Mouse (Mus musculus): Measurements from ENCODE around the gene Mcat.
A peak's percentile ranks its signal among the peaks of the same experiment; 100 is the strongest.
"Not testable (repeated sequence)": the region's sequence is repeated elsewhere in the genome, so short reads cannot be mapped to it uniquely, and the experiment has no call there.

Mcat gene

GRCm38 (mm10) chr15:83510805-83511405, 52.7 kb downstream of the Mcat start, which contains the start of gene Ttll1:
TSS of gene Ttll1 (minus strand) at chr15:83510893.
- peak; percentile 97 for DNase-seq (ENCODE audit: low read depth, low spot score)

DNA sequence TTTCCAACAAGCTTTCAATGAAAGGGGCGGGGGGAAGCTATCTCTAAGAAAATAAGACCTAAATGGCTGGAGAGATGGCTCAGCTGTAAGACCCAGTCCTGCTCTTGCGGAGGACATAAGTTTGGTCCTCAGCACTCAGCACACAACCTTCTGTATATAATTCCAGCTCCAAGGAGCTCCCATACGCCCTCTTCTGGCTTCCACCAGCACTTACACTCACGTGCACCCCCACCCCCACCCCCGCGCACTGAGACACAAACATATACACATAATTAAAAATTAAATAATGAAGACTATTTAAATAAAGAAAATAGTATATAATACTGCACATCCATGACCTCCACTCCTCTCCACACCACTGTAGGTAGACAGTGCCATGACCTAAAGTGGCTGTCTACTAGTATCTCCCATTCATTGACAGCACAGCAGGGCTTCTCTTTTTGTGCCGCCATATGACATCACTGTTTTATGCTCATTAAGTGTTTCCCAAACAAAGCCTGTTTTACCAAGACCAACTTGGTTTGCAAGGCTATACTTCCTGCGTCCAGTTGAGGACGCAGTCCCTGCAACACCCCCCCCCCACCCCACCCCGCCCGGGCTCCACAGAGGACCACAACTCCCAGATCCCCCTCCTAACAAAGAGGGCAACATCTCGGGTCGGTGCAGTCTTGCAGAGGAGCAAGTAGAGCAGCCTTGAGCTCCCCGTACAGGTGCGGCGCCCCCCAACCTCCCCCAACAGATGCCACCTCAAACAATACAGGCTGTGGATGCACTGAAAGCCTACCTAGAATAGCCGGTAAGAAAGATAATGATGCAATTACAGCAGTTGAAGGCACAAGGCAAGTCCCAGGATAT, 53.4 kb downstream of the Mcat start:
- DNase-seq (ENCODE audit: low read depth, low spot score): peak; percentile 22

- not testable (repeated sequence) for DNase-seq (ENCODE audit: low read depth, low spot score)
These were observed 62.1 kb downstream of the Mcat start for GRCm38 (mm10) chr15:83501483-83501882.

DNA sequence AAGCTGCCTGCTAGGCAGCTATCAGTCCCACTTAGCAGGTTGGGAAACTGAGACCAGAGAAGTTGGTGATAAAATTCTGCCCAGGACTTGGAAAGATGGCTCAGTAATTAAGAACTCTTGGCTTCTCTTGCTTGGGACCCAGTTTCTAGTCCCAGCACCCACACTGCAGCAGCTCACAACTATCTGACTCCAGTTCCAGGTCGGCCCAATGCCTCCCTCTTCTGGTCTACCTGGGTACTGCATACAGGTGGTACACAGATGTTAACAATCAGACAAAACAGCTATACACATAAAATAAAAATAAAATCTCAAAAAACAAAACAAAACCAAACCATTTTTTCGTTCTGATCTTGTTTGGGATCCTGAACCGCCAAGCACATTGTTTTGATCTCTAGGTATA, 63.2 kb downstream of the Mcat start:
- DNase-seq (ENCODE audit: low read depth, low spot score): peak; percentile 74

DNA sequence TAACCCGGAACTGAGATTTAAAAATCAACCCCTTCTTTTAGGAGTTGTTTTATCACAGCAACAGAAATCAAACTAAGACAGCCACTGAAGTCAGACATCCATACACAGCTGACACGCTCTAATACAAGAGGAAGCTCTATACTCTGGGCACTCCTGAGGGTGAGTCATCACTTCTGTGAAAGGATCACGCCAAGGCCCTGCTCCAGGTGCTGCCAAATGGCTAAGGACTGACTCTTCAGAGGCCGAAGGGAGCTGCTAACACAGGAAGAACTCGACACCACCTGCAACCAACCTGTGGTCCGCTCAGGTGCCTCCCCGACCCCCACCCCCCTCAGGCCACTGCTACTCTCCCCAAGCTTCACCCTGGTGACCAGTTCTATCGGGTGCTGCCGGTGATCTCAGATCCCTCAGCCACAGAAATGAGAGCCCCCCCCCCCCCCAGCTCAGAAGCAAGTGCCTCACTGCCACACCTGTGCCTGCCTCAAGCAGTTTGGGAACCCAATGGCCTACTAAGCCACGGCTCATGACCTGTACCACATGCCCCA, 64.3 kb downstream of the Mcat start:
- DNase-seq (ENCODE audit: low read depth, low spot score): no peak

DNA sequence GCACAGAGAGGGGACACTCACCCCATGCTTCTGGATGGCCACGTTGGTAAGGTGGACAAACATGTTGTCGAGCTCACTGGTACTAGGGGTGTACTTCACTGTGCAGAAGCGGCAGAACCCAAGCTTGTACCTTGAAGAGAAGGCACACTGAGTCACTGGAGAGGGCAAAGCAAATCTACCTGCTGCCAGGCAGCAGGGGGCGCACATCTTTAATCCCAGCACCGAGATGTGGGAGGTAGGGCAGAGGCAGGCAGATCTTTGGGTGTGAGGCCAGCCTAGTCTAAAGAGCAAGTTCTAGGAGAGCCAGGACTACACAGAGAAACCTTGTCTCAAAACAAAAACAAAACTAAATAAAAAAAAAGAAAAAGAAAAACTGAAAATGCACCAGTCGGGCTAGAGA, 66.3 kb downstream of the Mcat start:
- DNase-seq (ENCODE audit: low read depth, low spot score): peak; percentile 48

All from CD4-positive, CD25-positive, alpha-beta regulatory T cell, adult 2 months (primary cell).